Mouse (Mus musculus) C2C12 (cell line): Measurements from ENCODE around the gene Card9. TPM values are rescaled to one million over a fixed set of nuclear protein-coding genes. Genes with fewer than 3 reads are reported as not detected.

Experiments used
- H3K27me3 ChIP-seq: one replicate; pipeline ENCODE4 v1.6.1; 2011; ENCODE audit not compliant: control insufficient read depth, insufficient read depth, insufficient read length
- H3K36me3 ChIP-seq: one replicate; pipeline ENCODE4 v1.6.1; 2011; ENCODE audit not compliant: control insufficient read depth, insufficient read depth
- H3K4me3 ChIP-seq: one replicate; pipeline ENCODE4 v1.5.1; 2011; ENCODE audit warnings: mild to moderate bottlenecking, control low read depth; ENCODE audit not compliant: poor library complexity, insufficient read depth, severe bottlenecking
- H3K79me2 ChIP-seq: one replicate; pipeline ENCODE4 v1.6.1; 2011; ENCODE audit not compliant: control insufficient read depth, insufficient read depth
- H3K79me3 ChIP-seq: one replicate; pipeline ENCODE4 v1.6.1; 2011; ENCODE audit warnings: low read depth, control low read depth
- H3ac ChIP-seq: one replicate; pipeline ENCODE3; 2011; ENCODE audit warnings: low read depth; ENCODE audit not compliant: control insufficient read depth, insufficient read length
- CEBPB ChIP-seq: IDR thresholded peaks from one replicate; pipeline ENCODE4 v1.6.1; 2011; ENCODE audit warnings: low read depth, mild to moderate bottlenecking, control low read depth, moderate library complexity
- CTCF ChIP-seq: IDR thresholded peaks from one replicate; pipeline ENCODE4 v1.5.1; 2011; ENCODE audit not compliant: control insufficient read depth, insufficient read depth, insufficient read length
- FOSL1 ChIP-seq: IDR thresholded peaks from one replicate; pipeline ENCODE4 v1.8.0; 2011; ENCODE audit warnings: mild to moderate bottlenecking, low read length; ENCODE audit not compliant: poor library complexity, insufficient read depth, severe bottlenecking
- MAX ChIP-seq: IDR thresholded peaks from one replicate; pipeline ENCODE4 v1.6.1; 2011; ENCODE audit warnings: mild to moderate bottlenecking, control low read depth
- MYOD1 ChIP-seq: IDR thresholded peaks from one replicate; pipeline ENCODE4 v1.6.1; 2011; ENCODE audit warnings: low read depth; ENCODE audit not compliant: control insufficient read depth, insufficient read length
- MYOG ChIP-seq: IDR thresholded peaks from one replicate; pipeline ENCODE4 v1.6.1; 2011; ENCODE audit not compliant: control insufficient read depth, insufficient read length; ENCODE audit errors: extremely low read depth
- USF1 ChIP-seq: IDR thresholded peaks from one replicate; pipeline ENCODE4 v1.6.1; 2011; ENCODE audit warnings: low read depth, mild to moderate bottlenecking, control low read depth, moderate library complexity
- polyA plus RNA-seq: library from polyadenylated mRNA; unstranded; fragments of >200 nt; fragmentation: generic; extraction: Trizol; gene quantifications from one replicate; pipeline ENCODE4 v1.2.1, GENCODE M21; 2012; ENCODE audit warnings: missing spikeins

The Card9 gene
- polyA plus RNA-seq, 1 experiment = 0.20 TPM

DNA sequence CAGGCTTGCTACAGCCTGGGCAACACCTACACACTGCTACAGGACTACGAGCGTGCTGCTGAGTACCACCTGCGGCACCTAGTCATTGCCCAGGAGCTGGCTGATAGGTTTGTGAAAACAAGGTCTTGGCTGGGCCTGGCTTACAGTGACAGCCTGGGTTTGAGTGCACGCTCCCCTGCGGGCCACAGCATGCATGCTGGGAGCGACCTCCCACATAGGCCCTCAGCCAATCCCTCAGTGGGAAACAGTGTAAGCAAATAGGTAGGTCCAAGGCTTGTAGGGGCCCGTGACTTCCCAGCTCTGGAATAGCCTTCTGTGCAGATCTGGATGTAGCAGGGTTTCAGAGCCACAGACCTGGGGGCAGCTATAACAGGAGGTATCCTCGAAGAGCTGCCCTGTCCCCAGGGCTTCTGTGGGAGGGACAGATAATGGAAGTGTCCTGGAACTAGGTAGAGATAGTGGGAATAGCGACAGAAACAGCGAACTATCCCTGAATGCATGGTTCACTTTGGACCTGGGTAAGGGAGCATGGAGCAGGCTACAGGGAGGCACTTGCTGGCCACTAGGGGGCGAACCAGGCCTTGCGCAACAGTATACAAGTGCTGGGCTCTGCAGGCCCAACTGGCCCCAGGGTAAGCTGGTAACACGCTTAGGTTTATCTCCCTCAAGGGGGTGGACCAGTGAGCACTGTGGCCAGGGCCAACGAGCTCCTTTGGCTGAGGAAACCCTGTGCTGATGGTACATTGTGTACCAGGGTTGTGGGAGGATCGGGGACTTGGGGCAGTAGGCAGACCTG, 35.1 kb downstream of the Card9 start:
- Histone ChIP-seq H3ac (no peak overlapping the region), H3K79me3 (no peaks in the 10 kb centered on the region), H3K79me2 (peaks cover 8% of the 10 kb centered on the region), H3K4me3 (no peak overlapping the region), H3K27me3 (no peaks in the 10 kb centered on the region), H3K36me3 (peaks cover 46% of the 10 kb centered on the region)
- TF ChIP-seq MYOD1 = no peak
- TF ChIP-seq MYOG = no peak
- TF ChIP-seq FOSL1 = no peak
- TF ChIP-seq USF1 = no peak
- TF ChIP-seq CTCF = peak; percentile 92
- no peak for TF ChIP-seq MAX
- peak; percentile 97 for TF ChIP-seq CEBPB

- TF ChIP-seq CEBPB (no peak), CTCF (no peak), MAX (no peak), USF1 (no peak)
- Histone ChIP-seq H3ac (no peak overlapping the region), H3K36me3 (peaks cover 46% of the 10 kb centered on the region), H3K27me3 (no peaks in the 10 kb centered on the region), H3K79me3 (no peaks in the 10 kb centered on the region), H3K4me3 (no peak overlapping the region), H3K79me2 (peaks cover 12% of the 10 kb centered on the region)
These were observed 35.8 kb downstream of the Card9 start for GRCm38 (mm10) chr2:26324917-26325316.

GRCm38 (mm10) chr2:26323589-26324325, 37.0 kb downstream of the Card9 start:
- Histone ChIP-seq H3K27me3 (no peaks in the 10 kb centered on the region), H3K4me3 (no peak overlapping the region), H3ac (no peak overlapping the region), H3K79me3 (no peaks in the 10 kb centered on the region), H3K36me3 (peaks cover 45% of the 10 kb centered on the region), H3K79me2 (peaks cover 18% of the 10 kb centered on the region)
- no peak for TF ChIP-seq CTCF
- TF ChIP-seq MYOG = no peak
- TF ChIP-seq MYOD1 = no peak
- no peak for TF ChIP-seq FOSL1
- TF ChIP-seq CEBPB = no peak
- TF ChIP-seq MAX = no peak
- no peak for TF ChIP-seq USF1

DNA sequence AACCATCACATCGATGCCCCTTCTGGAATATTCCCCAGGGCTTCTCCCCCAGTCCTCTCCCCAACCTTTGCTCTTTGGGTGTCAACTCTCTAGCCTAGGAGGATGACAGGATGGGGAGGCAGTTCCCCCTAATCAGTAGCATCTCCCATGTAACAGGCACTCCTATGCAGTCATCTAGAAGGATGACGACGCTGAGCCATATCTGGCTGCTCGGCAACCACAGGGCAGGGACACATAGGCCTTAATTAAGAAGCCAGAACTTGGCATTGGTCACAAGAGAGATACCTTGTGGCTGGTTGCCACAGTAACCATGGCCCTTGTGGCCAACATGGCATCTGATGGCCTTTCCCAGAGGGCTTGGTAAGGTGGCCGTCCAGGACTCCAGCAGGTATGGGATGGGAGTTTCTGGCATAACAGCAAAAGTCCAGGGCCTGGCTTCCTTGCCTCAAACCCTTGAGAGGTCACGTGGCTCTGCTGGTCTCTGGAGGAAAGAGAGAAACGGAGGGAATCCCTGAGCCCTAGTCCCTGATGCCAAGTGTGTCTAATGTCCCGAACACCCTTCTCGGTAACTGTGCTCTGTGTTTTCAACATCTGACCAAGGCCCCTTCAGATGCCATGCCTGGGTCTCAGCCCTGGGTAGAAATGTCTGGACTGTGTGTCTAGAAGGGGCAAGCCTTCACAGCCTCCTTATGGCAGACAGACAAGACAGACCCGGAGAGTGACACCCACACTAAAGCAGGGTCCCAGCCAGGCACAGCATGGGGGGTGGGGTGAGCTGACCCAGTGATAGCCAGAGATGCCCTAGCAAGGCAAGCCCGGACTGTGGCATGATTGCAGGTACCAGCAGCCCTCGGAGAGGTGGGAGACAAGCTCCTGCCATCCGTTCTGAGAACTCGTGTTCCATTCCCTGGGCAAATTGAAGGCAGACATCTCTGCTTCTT, 40.2 kb downstream of the Card9 start:
- no peaks in the 10 kb centered on the region for H3K27me3 ChIP-seq
- peaks cover 2% of the 10 kb centered on the region for H3K79me3 ChIP-seq
- H3K79me2 ChIP-seq = peaks cover 41% of the 10 kb centered on the region
- no peak for TF ChIP-seq USF1
- TF ChIP-seq FOSL1 = no peak
- no peak for TF ChIP-seq CEBPB
- no peak for TF ChIP-seq CTCF
- H3K36me3 ChIP-seq = peaks cover 18% of the 10 kb centered on the region
- H3ac ChIP-seq = no peak overlapping the region
- no peak overlapping the region for H3K4me3 ChIP-seq

DNA sequence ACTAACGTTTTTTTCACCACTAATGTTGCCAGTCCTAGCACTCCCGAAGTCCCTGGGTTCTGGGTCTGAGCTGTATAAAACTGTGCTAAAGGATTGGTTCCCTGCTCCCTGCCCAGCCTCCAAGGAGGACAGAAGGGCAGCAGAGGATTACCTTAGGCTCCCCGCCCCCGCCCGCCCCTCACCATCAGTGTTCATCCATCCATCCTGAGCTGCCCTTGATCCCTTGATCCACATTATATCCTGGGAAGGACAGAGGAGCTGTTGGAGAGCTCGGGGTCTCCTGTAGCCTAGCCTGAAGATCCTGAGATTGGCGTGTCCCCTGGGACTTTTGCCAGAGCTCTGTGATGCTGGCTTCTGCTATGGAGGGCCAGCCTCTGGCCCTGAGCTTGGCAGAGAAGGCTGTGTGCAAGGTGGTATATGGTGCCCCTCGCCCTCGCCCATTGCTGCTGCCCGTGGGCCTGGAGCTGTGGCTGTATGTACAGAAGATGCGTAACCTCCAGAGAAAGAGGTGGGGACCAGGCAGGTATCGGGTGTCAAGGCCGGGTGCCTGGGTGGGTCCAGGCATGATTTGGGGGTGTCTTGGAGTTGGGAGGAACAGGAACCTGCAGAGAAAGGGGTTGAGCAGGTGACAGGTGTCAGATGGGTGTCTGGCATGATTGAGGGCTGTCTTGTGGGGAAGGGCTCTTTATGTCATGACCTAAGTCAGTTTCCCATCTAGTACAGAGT, 41.0 kb downstream of the Card9 start:
- Histone ChIP-seq H3K79me3 (peaks cover 2% of the 10 kb centered on the region), H3ac (no peak overlapping the region), H3K79me2 (peaks cover 41% of the 10 kb centered on the region), H3K4me3 (no peak overlapping the region), H3K27me3 (no peaks in the 10 kb centered on the region), H3K36me3 (peaks cover 11% of the 10 kb centered on the region)
- no peak for TF ChIP-seq MYOD1
- TF ChIP-seq CEBPB = no peak
- TF ChIP-seq MYOG = no peak
- TF ChIP-seq USF1 = no peak
- no peak for TF ChIP-seq CTCF
- no peak for TF ChIP-seq FOSL1
